Mouse (Mus musculus) heart, embryonic 16.5 days (tissue): Measurements from ENCODE around the gene Cxcl14. TPM values are rescaled to one million over a fixed set of nuclear protein-coding genes. Genes with fewer than 3 reads are reported as not detected.

Experiments used
- ATAC-seq: fragments of 200-750 bp; cut with Nextera tagmentation; replicated peaks from 2 replicates; pipeline ENCODE4 v1.8.0; 2017; ENCODE audit warnings: moderate number of reproducible peaks; ENCODE audit not compliant: insufficient read depth, low FRiP score; ENCODE audit errors: extremely low read depth
- H3K27ac ChIP-seq: fragments of 300-500 bp; sonication (generic); 2 replicates; pipeline ENCODE4 v1.5.1; 2014; ENCODE audit warnings: mild to moderate bottlenecking, low read length, control low read depth, moderate library complexity
- H3K27me3 ChIP-seq: fragments of 300-500 bp; sonication (generic); 2 replicates; pipeline ENCODE4 v1.6.1; 2014; ENCODE audit warnings: low read length, mixed read lengths; ENCODE audit not compliant: control insufficient read depth, insufficient read depth
- H3K36me3 ChIP-seq: fragments of 300-500 bp; sonication (generic); 2 replicates; pipeline ENCODE4 v1.6.1; 2014; ENCODE audit not compliant: control insufficient read depth, insufficient read depth
- H3K4me1 ChIP-seq: fragments of 300-500 bp; sonication (generic); 2 replicates; pipeline ENCODE4 v1.6.1; 2014; ENCODE audit warnings: low read length, mixed read lengths; ENCODE audit not compliant: control insufficient read depth, insufficient read depth
- H3K4me2 ChIP-seq: fragments of 300-500 bp; sonication (generic); 2 replicates; pipeline ENCODE4 v1.6.1; 2014; ENCODE audit warnings: low read depth, mild to moderate bottlenecking, control low read depth, low read length
- H3K4me3 ChIP-seq: fragments of 300-500 bp; sonication (generic); 2 replicates; pipeline ENCODE4 v1.5.1; 2014; ENCODE audit warnings: mild to moderate bottlenecking, control low read depth, low read length
- H3K9ac ChIP-seq: fragments of 300-500 bp; sonication (generic); 2 replicates; pipeline ENCODE4 v1.6.1; 2014; ENCODE audit warnings: low read length, control low read depth
- H3K9me3 ChIP-seq: fragments of 300-500 bp; sonication (generic); replicated peaks from 2 replicates; pipeline ENCODE4 v1.6.1; 2016; ENCODE audit warnings: low read length; ENCODE audit not compliant: control insufficient read depth
- WGBS: fragments of 180-500 bp; shearing (Covaris S2); extraction: QIAGEN DNeasy Blood & Tissue Kit; methylation state at CpG from one replicate; pipeline ENCODE4 v1.1.7; 2014; 5-methylcytosine and 5-hydroxymethylcytosine counted together
- polyA plus RNA-seq: library from polyadenylated mRNA; unstranded; fragments of >200 nt; fragmentation: Nextera tagmentation; extraction: Ambion mirVana; gene quantifications from 2 replicates; pipeline ENCODE4 v1.2.1, GENCODE M21; 2015

The Cxcl14 gene
- polyA plus RNA-seq, 1 experiment from 2014 or later, result 0.54 TPM

DNA sequence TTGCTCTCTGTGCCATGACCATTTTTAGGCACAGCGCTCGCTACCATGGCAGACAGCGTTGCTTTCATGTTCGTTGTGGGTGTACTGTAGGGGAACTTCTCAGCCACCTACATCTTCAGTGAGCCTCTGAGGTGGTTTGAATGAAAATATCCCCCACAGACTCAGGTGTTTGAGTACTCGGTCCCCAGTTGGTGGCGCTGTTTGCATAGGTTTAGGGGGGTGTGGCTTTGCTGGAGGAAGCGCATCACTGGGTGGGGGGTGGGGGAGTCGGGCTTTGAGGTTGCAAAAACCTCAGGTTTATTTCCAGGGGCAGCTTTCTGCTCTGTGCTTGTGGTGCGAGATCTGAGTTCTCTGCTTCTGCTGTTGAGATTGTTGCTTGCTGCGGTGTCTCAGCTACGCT is 3.0 kb upstream of the Cxcl14 start:
- Histone ChIP-seq H3K4me1 (peaks cover 2% of the 10 kb centered on the region; the same call in 1 of the 2 replicates), H3K9ac (no peak overlapping the region), H3K9me3 (peaks cover 6% of the 10 kb centered on the region), H3K27me3 (peaks cover 46% of the 10 kb centered on the region), H3K4me2 (no peak overlapping the region), H3K4me3 (no peak overlapping the region), H3K36me3 (no peaks in the 10 kb centered on the region), H3K27ac (no peak overlapping the region)
- ATAC-seq, result no peak
- 90% methylated on average over 11 of the region's 11 CpGs for WGBS

DNA sequence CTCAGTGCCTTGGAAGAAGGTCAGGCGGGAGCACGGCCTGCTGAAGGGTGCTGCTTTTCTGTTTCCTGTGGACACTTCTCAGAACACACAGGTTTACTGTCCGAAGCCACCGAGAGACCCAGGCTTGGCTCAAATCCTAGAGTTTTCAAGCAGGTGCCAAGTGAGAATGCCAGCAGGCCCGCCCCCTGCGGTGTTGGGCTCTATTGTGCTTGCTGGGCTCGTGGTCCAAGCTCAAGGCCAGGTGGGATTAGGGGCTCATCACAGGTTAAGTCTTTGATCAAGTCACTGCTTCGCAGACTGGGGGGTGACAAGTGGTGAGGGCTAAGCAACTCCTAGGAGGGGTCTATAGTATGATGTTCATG is 289 bp upstream of the Cxcl14 start:
- 9% methylated on average over 8 of the region's 8 CpGs for WGBS
- Histone ChIP-seq H3K9me3 (peaks cover 6% of the 10 kb centered on the region), H3K27me3 (peaks cover 65% of the 10 kb centered on the region), H3K4me3 (peak overlapping the region; percentile 48), H3K4me1 (peaks cover 2% of the 10 kb centered on the region; the same call in 1 of the 2 replicates), H3K27ac (no peak overlapping the region), H3K4me2 (peak overlapping the region; percentile 67), H3K36me3 (no peaks in the 10 kb centered on the region), H3K9ac (no peak overlapping the region)
- no peak for ATAC-seq

DNA sequence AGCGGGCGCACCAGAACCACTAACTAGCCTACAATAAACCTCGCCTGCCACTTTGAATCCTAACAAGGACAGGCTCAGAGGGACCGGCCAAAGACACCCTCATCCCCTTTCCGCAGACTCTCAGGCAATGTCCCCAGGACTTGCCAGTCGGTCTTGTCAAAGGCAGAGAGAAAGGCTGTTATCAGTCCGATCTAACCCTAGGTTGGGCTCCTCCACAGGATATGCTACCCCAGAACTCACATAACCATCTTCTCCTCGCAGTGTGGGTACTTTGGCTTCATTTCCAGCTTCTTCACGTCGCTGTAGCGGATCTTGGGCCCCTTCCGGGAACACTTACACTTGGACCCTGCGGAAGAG is 787 bp downstream of the Cxcl14 start:
- Histone ChIP-seq H3K4me3 (peak overlapping the region; percentile 48), H3K27ac (no peak overlapping the region), H3K9me3 (peaks cover 6% of the 10 kb centered on the region), H3K36me3 (no peaks in the 10 kb centered on the region), H3K4me1 (peaks cover 2% of the 10 kb centered on the region; the same call in 1 of the 2 replicates), H3K4me2 (peak overlapping the region; percentile 67), H3K9ac (no peak overlapping the region), H3K27me3 (peaks cover 73% of the 10 kb centered on the region)
- WGBS, result 4% methylated on average over 13 of the region's 13 CpGs
- ATAC-seq, result no peak

DNA sequence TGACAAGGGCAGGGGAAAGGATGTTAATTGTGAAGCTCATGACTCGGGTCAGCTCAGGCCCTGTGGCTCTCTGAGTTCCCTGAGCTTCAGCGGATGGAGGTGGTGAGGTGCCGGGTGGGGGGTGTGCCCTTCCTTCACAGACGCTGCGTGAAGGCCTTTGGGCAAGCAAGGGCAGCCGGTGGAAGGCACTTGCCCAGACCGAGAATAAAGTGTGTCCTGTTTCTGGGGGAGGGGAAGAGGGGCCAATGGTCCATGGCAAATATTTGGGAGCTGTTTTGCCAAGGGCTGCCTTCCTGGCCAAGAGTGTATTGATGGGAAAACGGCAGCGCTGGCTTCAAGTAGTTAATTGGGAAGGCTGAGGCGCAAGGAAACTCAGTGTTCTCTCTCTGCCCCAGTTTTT is 1.4 kb downstream of the Cxcl14 start:
- Histone ChIP-seq H3K9ac (no peak overlapping the region), H3K27ac (no peak overlapping the region), H3K4me3 (no peak overlapping the region), H3K36me3 (no peaks in the 10 kb centered on the region), H3K9me3 (peaks cover 8% of the 10 kb centered on the region), H3K27me3 (peaks cover 73% of the 10 kb centered on the region), H3K4me1 (peaks cover 2% of the 10 kb centered on the region; the same call in 1 of the 2 replicates), H3K4me2 (no peak overlapping the region)
- ATAC-seq, result no peak
- 11% methylated on average over 10 of the region's 10 CpGs for WGBS

DNA sequence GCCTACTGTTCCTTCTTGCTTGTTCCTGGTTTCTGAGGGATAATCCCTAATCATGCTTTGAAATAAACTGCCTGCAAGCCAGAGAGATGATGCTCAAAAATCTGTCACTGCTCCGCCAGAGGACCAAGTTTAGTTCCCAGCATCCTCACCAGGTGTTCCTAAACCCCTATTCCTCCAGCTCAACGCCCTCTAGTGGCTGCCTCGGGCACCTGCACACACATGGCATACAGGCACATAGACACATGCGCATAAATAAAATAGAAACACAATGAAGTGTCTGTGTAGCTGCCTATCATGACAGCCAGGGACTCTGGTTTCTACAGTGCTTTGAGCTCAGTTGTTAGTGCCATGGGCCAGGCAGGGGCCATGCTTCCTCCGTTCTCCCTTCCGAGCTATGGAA is 6.4 kb downstream of the Cxcl14 start:
- Histone ChIP-seq H3K9ac (no peak overlapping the region), H3K4me3 (no peak overlapping the region), H3K27ac (no peak overlapping the region), H3K4me1 (no peaks in the 10 kb centered on the region), H3K4me2 (no peak overlapping the region), H3K27me3 (peaks cover 42% of the 10 kb centered on the region), H3K9me3 (peaks cover 3% of the 10 kb centered on the region; the same call in 1 of the 2 replicates), H3K36me3 (no peaks in the 10 kb centered on the region)
- WGBS, result 76% methylated on average over 6 of the region's 6 CpGs
- ATAC-seq, result no peak

DNA sequence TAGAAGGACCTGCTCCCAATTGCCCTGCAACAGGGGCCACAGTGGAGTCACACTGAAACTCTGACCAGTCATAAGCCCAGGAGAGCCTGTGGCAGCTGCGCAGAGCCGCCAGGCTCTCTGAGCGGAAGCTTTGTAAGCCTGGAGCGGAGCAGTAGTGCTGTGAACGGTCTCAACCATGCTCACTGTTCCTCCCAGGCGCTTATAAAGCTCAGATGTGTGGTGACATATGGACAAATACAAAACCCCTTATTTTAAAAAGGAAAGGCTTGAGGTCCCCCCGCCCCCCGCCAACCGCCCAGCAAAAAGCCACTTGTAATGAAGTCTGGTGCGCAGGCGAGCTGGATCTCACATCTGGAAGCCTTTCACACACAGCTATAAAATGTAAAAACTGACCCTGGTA is 7.1 kb downstream of the Cxcl14 start:
- no peaks in the 10 kb centered on the region for H3K36me3 ChIP-seq
- no peak for ATAC-seq
- no peak overlapping the region for H3K9ac ChIP-seq
- no peak overlapping the region for H3K4me3 ChIP-seq
- peaks cover 34% of the 10 kb centered on the region for H3K27me3 ChIP-seq
- H3K4me1 ChIP-seq, result no peaks in the 10 kb centered on the region
- no peak overlapping the region for H3K27ac ChIP-seq
- no peak overlapping the region for H3K4me2 ChIP-seq
- WGBS, result 67% methylated on average over 11 of the region's 11 CpGs
- H3K9me3 ChIP-seq, result peaks cover 3% of the 10 kb centered on the region; the same call in 1 of the 2 replicates

DNA sequence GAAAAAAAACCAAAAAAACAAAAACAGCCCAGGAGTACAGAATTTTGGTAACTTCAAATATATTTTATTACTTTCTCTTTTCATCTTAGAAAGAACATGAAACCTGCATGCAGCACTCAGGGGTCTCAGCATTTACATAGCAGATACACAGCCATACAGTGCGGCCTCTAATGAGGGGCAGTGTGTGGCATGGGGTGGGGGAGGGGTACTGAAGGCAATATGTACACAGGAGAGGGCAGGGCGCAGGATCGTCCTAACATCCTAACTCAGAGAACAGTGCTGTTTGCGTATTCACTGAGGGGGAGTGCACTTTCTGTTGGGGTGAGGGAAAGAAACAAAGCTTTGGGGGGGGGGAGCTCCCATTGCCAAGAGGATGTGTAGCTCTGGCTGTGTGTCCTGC is 7.8 kb downstream of the Cxcl14 start:
- Histone ChIP-seq H3K9me3 (peaks cover 3% of the 10 kb centered on the region; the same call in 1 of the 2 replicates), H3K36me3 (no peaks in the 10 kb centered on the region), H3K27ac (no peak overlapping the region), H3K4me2 (no peak overlapping the region), H3K9ac (no peak overlapping the region), H3K27me3 (peaks cover 28% of the 10 kb centered on the region), H3K4me3 (no peak overlapping the region), H3K4me1 (no peaks in the 10 kb centered on the region)
- WGBS, result 49% methylated on average over 4 of the region's 4 CpGs
- no peak for ATAC-seq

DNA sequence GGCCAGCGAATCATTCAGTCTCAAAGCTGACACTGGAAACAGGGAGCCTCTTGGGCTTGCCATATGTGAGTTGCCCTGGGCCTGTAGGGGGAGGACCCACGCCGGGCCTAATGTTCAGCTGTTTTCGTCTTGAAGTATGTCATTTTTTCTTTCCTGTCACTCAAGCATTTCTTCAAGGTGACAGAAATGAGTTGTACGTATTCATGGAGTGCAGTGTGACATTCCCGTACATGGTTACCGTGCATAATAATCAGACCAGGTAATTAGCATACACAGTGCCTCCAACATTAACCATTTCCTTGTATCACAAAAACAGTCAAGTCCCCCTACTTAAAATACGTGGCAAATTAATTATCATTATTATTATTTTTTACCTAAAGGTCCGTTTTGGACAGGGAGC is 9.3 kb downstream of the Cxcl14 start:
- Histone ChIP-seq H3K27me3 (peaks cover 16% of the 10 kb centered on the region), H3K9me3 (peaks cover 3% of the 10 kb centered on the region; the same call in 1 of the 2 replicates), H3K27ac (no peak overlapping the region), H3K36me3 (no peaks in the 10 kb centered on the region), H3K9ac (no peak overlapping the region), H3K4me1 (no peaks in the 10 kb centered on the region), H3K4me2 (no peak overlapping the region), H3K4me3 (no peak overlapping the region)
- no peak for ATAC-seq
- 77% methylated on average over 9 of the region's 9 CpGs for WGBS

DNA sequence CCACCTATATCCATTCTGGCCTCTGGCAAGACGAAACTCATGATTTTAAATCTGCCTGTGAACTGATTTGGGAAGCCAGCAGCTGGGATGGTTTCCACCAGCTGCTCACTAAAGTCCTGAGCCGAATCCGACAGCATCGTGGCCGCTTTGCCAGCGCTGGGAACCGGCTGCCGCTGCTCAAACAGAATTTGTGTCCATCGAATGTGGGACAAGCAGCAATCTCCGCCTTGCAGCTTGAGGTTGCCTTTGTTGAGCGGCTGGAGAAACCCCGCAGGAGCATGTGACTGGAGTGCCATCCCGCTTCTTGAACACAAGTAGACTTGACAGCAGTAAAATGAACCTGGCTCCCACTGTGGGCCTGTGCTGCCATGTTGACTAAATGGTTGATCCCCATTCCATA is 13.0 kb downstream of the Cxcl14 start:
- Histone ChIP-seq H3K4me2 (no peak overlapping the region), H3K4me3 (no peak overlapping the region), H3K27me3 (peaks cover 4% of the 10 kb centered on the region; the same call in 1 of the 2 replicates), H3K4me1 (no peaks in the 10 kb centered on the region), H3K9me3 (no peaks in the 10 kb centered on the region), H3K36me3 (no peaks in the 10 kb centered on the region), H3K27ac (no peak overlapping the region), H3K9ac (no peak overlapping the region)
- WGBS, result 84% methylated on average over 13 of the region's 13 CpGs
- ATAC-seq, result no peak

DNA sequence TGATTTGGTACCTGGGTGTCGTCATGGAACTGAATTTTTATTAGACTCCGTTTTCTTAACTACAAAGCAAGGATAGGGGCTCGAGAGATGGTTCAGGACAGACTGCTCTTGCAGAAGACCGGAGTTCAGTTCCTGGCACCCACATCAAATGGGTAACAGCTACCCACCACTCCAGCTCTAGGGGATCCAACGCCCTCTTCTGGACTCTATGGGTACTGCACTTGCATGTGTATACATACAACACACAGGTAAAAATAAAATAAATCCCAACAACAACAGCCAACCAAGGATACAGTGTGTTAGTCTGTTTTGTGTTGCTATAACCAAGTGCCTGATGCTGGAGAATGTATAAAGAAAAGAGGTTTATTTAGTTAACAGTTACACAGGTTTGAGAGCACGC is 16.0 kb downstream of the Cxcl14 start:
- 77% methylated on average over 6 of the region's 6 CpGs for WGBS
- no peaks in the 10 kb centered on the region for H3K36me3 ChIP-seq
- H3K4me3 ChIP-seq, result no peak overlapping the region
- no peak overlapping the region for H3K4me2 ChIP-seq
- H3K4me1 ChIP-seq, result no peaks in the 10 kb centered on the region
- no peak overlapping the region for H3K9ac ChIP-seq
- H3K27ac ChIP-seq, result no peak overlapping the region
- H3K27me3 ChIP-seq, result no peaks in the 10 kb centered on the region
- no peak for ATAC-seq
- no peaks in the 10 kb centered on the region for H3K9me3 ChIP-seq
